Mouse (Mus musculus) adrenal gland, postnatal 14 days (tissue): Measurements from ENCODE around the gene Slc24a3. TPM values are rescaled to one million over a fixed set of nuclear protein-coding genes. Genes with fewer than 3 reads are reported as not detected.

Experiments used
- DNase-seq: peaks from one replicate; pipeline ENCODE4 v3.0.0; 2021; ENCODE audit warnings: mixed read lengths
- total RNA-seq: library from RNA; stranded (reverse); gene quantifications from 2 replicates; pipeline ENCODE4 v1.2.3, GENCODE M21; 2021

The Slc24a3 gene
- total RNA-seq, 1 experiment from 2014 or later = 40.6 TPM

- DNase-seq = no peak
These were observed 201.1 kb downstream of the Slc24a3 start for GRCm38 (mm10) chr2:145368701-145369100.

- DNase-seq = peak; percentile 64
These were observed 203.2 kb downstream of the Slc24a3 start for GRCm38 (mm10) chr2:145370795-145371194.

GRCm38 (mm10) chr2:145373803-145374202, 206.2 kb downstream of the Slc24a3 start:
- no peak for DNase-seq

- peak; percentile 36 for DNase-seq
These were observed 215.6 kb downstream of the Slc24a3 start for GRCm38 (mm10) chr2:145382908-145383770.

GRCm38 (mm10) chr2:145384221-145384620, 216.7 kb downstream of the Slc24a3 start:
- no peak for DNase-seq

- DNase-seq = no peak
These were observed 217.7 kb downstream of the Slc24a3 start for GRCm38 (mm10) chr2:145385220-145385619.

- no peak for DNase-seq
These were observed 218.2 kb downstream of the Slc24a3 start for GRCm38 (mm10) chr2:145385773-145386172.

GRCm38 (mm10) chr2:145395804-145396203, 228.2 kb downstream of the Slc24a3 start:
- DNase-seq = no peak

- no peak for DNase-seq
These were observed 229.0 kb downstream of the Slc24a3 start for GRCm38 (mm10) chr2:145396579-145396978.

- no peak for DNase-seq
These were observed 230.1 kb downstream of the Slc24a3 start for GRCm38 (mm10) chr2:145397456-145398206.

- DNase-seq = no peak
These were observed 233.8 kb downstream of the Slc24a3 start for GRCm38 (mm10) chr2:145401240-145401805.

- no peak for DNase-seq
These were observed 234.4 kb downstream of the Slc24a3 start for GRCm38 (mm10) chr2:145401996-145402395.

- peak; percentile 30 for DNase-seq
These were observed 237.4 kb downstream of the Slc24a3 start for GRCm38 (mm10) chr2:145404818-145405531.

GRCm38 (mm10) chr2:145405746-145406145, 238.2 kb downstream of the Slc24a3 start:
- no peak for DNase-seq

- DNase-seq = no peak
These were observed 250.2 kb downstream of the Slc24a3 start for GRCm38 (mm10) chr2:145417738-145418137.

GRCm38 (mm10) chr2:145419078-145419477, 251.5 kb downstream of the Slc24a3 start:
- no peak for DNase-seq

- DNase-seq = no peak
These were observed 253.7 kb downstream of the Slc24a3 start for GRCm38 (mm10) chr2:145420967-145421888.

- DNase-seq = no peak
These were observed 254.3 kb downstream of the Slc24a3 start for GRCm38 (mm10) chr2:145421889-145422212.

GRCm38 (mm10) chr2:145429982-145430381, 262.4 kb downstream of the Slc24a3 start:
- no peak for DNase-seq

GRCm38 (mm10) chr2:145434068-145434467, 266.5 kb downstream of the Slc24a3 start:
- DNase-seq = no peak

GRCm38 (mm10) chr2:145438336-145438735, 270.8 kb downstream of the Slc24a3 start:
- DNase-seq = no peak
